Mouse (Mus musculus) liver, adult 2 months (tissue): ENCODE measurements around the gene Fam50b. TPM values are rescaled to one million over a fixed set of nuclear protein-coding genes. Genes with fewer than 3 reads are reported as not detected.
A peak's percentile ranks its signal among the peaks of the same experiment; 100 is the strongest.

Experiments used
- DNase-seq: peaks from one replicate; pipeline ENCODE4 v3.0.0-alpha.2; 2011; ENCODE audit warnings: low read depth, low spot score; ENCODE audit errors: extremely low read depth
- H3K27ac ChIP-seq: fragments of 200-500 bp; replicated peaks from 2 replicates; pipeline ENCODE4 v1.5.1; 2012; ENCODE audit warnings: low read depth, mild to moderate bottlenecking, control low read depth, inconsistent platforms, low read length; ENCODE audit not compliant: insufficient read depth
- H3K27me3 ChIP-seq: fragments of 200-500 bp; 2 replicates; pipeline ENCODE4 v1.6.1; 2012; ENCODE audit warnings: mild to moderate bottlenecking, moderate library complexity, low read length, inconsistent platforms; ENCODE audit not compliant: control insufficient read depth, insufficient read depth
- H3K36me3 ChIP-seq: fragments of 200-500 bp; 2 replicates; pipeline ENCODE4 v1.6.1; 2012; ENCODE audit warnings: low read length, inconsistent platforms; ENCODE audit not compliant: control insufficient read depth, insufficient read depth
- H3K4me1 ChIP-seq: fragments of 200-500 bp; 2 replicates; pipeline ENCODE4 v1.6.1; 2011; ENCODE audit warnings: low read length; ENCODE audit not compliant: control insufficient read depth, insufficient read depth
- H3K4me3 ChIP-seq: fragments of 200-500 bp; 2 replicates; pipeline ENCODE4 v1.5.1; 2011; ENCODE audit warnings: low read depth, mild to moderate bottlenecking, control low read depth, low read length, moderate library complexity; ENCODE audit not compliant: insufficient read depth
- H3K79me2 ChIP-seq: fragments of 200-500 bp; 2 replicates; pipeline ENCODE4 v1.6.1; 2012; ENCODE audit warnings: inconsistent platforms, mild to moderate bottlenecking, low read length, moderate library complexity; ENCODE audit not compliant: control insufficient read depth, insufficient read depth
- H3K9ac ChIP-seq: fragments of 200-500 bp; 2 replicates; pipeline ENCODE4 v1.6.1; 2012; ENCODE audit warnings: low read depth, mild to moderate bottlenecking, control low read depth, inconsistent platforms, low read length
- CTCF ChIP-seq: fragments of 200-500 bp; IDR thresholded peaks from 2 replicates; pipeline ENCODE4 v1.5.1; 2011; ENCODE audit warnings: low read depth, low read length, control low read depth
- POLR2A ChIP-seq: fragments of 200-500 bp; IDR thresholded peaks from 2 replicates; pipeline ENCODE4 v1.6.1; 2011; ENCODE audit warnings: low read length, control low read depth; ENCODE audit not compliant: insufficient read depth; ENCODE audit errors: extremely low read depth
- WGBS: fragments of 180-500 bp; shearing (Covaris S2); methylation state at CpG from one replicate; pipeline ENCODE4 v1.1.7; 2018; 5-methylcytosine and 5-hydroxymethylcytosine counted together
- polyA plus RNA-seq: library from polyadenylated mRNA; depleted of rRNA; stranded (reverse); fragments of >200 nt; gene quantifications from 2 replicates; pipeline ENCODE4 v1.2.3, GENCODE M21; 2012
- total RNA-seq: library from RNA; depleted of rRNA; stranded (reverse); fragments of >200 nt; gene quantifications from 2 replicates; pipeline ENCODE4 v1.2.3, GENCODE M21; 2014

Gene Fam50b
- total and polyA plus RNA-seq, 2 experiments, result 0.59 TPM; not detected in 1

- TF ChIP-seq CTCF, result no peak
- no peak for TF ChIP-seq POLR2A
- Histone ChIP-seq H3K36me3 (no peaks in the 10 kb centered on the region), H3K4me1 (peaks cover 2% of the 10 kb centered on the region; the same call in 1 of the 2 replicates), H3K4me3 (no peak overlapping the region), H3K79me2 (no peaks in the 10 kb centered on the region), H3K9ac (no peak overlapping the region), H3K27me3 (no peaks in the 10 kb centered on the region), H3K27ac (no peak overlapping the region)
- WGBS, result 74% methylated on average over 1 of the region's 1 CpGs
- DNase-seq, result no peak
Observed at GRCm38 (mm10) chr13:34700630-34701029, 34.0 kb upstream of the Fam50b start.

GRCm38 (mm10) chr13:34703301-34703700 is 31.3 kb upstream of the Fam50b start:
- Histone ChIP-seq H3K27me3 (no peaks in the 10 kb centered on the region), H3K79me2 (no peaks in the 10 kb centered on the region), H3K4me3 (no peak overlapping the region), H3K36me3 (no peaks in the 10 kb centered on the region), H3K9ac (no peak overlapping the region), H3K4me1 (peaks cover 2% of the 10 kb centered on the region; the same call in 1 of the 2 replicates), H3K27ac (no peak overlapping the region)
- 20% methylated on average over 2 of the region's 2 CpGs for WGBS
- TF ChIP-seq CTCF (0 out of 2 replicates have a peak, but pooled peaks have one; percentile 16), POLR2A (no peak)
- peak; percentile 78 for DNase-seq

GRCm38 (mm10) chr13:34703795-34704194 is 30.9 kb upstream of the Fam50b start:
- Histone ChIP-seq H3K36me3 (no peaks in the 10 kb centered on the region), H3K27ac (no peak overlapping the region), H3K9ac (no peak overlapping the region), H3K4me1 (peaks cover 4% of the 10 kb centered on the region; the same call in 1 of the 2 replicates), H3K27me3 (no peaks in the 10 kb centered on the region), H3K4me3 (no peak overlapping the region), H3K79me2 (no peaks in the 10 kb centered on the region)
- WGBS, result 95% methylated on average over 1 of the region's 1 CpGs
- no peak for DNase-seq
- TF ChIP-seq POLR2A, result no peak
- TF ChIP-seq CTCF, result no peak

- Histone ChIP-seq H3K79me2 (no peaks in the 10 kb centered on the region), H3K36me3 (no peaks in the 10 kb centered on the region), H3K27ac (no peak overlapping the region), H3K4me3 (no peak overlapping the region), H3K4me1 (peaks cover 7% of the 10 kb centered on the region), H3K9ac (no peak overlapping the region), H3K27me3 (no peaks in the 10 kb centered on the region)
- 92% methylated on average over 3 of the region's 3 CpGs for WGBS
- TF ChIP-seq POLR2A (no peak), CTCF (no peak)
- no peak for DNase-seq
Observed at GRCm38 (mm10) chr13:34704835-34705234, 29.8 kb upstream of the Fam50b start.

- DNase-seq, result peak; percentile 66
- no peak for TF ChIP-seq POLR2A
- no peak for TF ChIP-seq CTCF
- H3K79me2 ChIP-seq, result no peaks in the 10 kb centered on the region
- no peak overlapping the region for H3K27ac ChIP-seq
- WGBS, result 23% methylated on average over 3 of the region's 3 CpGs
- H3K4me1 ChIP-seq, result peaks cover 4% of the 10 kb centered on the region
- H3K36me3 ChIP-seq, result no peaks in the 10 kb centered on the region
- H3K9ac ChIP-seq, result no peak overlapping the region
- H3K27me3 ChIP-seq, result no peaks in the 10 kb centered on the region
- H3K4me3 ChIP-seq, result no peak overlapping the region
Observed at GRCm38 (mm10) chr13:34708955-34709354, 25.7 kb upstream of the Fam50b start.

GRCm38 (mm10) chr13:34709566-34709965 is 25.1 kb upstream of the Fam50b start:
- H3K9ac ChIP-seq, result no peak overlapping the region
- no peaks in the 10 kb centered on the region for H3K79me2 ChIP-seq
- no peak overlapping the region for H3K27ac ChIP-seq
- H3K4me1 ChIP-seq, result peaks cover 4% of the 10 kb centered on the region
- TF ChIP-seq CTCF, result no peak
- no peak for TF ChIP-seq POLR2A
- H3K4me3 ChIP-seq, result no peak overlapping the region
- 95% methylated on average over 4 of the region's 4 CpGs for WGBS
- no peak for DNase-seq
- H3K36me3 ChIP-seq, result no peaks in the 10 kb centered on the region
- H3K27me3 ChIP-seq, result no peaks in the 10 kb centered on the region
